Mouse (Mus musculus) layer of hippocampus, adult 18-20 months (tissue): ENCODE results near the gene Gm10715. TPM values are rescaled to one million over a fixed set of nuclear protein-coding genes. Genes with fewer than 3 reads are reported as not detected.
"Not testable (repeated sequence)": the region's sequence is repeated elsewhere in the genome, so short reads cannot be mapped to it uniquely, and the experiment has no call there.

Experiments used
- DNase-seq, 2 experiments: peaks; one replicate each; pipeline ENCODE4 v3.0.0; 2022; ENCODE audit warnings: low spot score in 2 of 2
- microRNA-seq, 2 experiments: library from miRNA; unstranded; fragments of <30 nt; microRNA quantifications; one replicate each; pipeline ENCODE4 v1.2.0; 2021
- total RNA-seq, 2 experiments: library from RNA; stranded (reverse); gene quantifications; 2 replicates each; pipeline ENCODE4 v1.2.3; 2021

The Gm10715 gene
- total RNA-seq, 2 experiments from 2014 or later: not detected

- peak; percentile 65 to 100 for DNase-seq
These were observed 12.6 kb upstream of the Gm10715 start for GRCm38 (mm10) chr9:3023985-3024648.

GRCm38 (mm10) chr9:3024912-3025467, 11.7 kb upstream of the Gm10715 start, which contains the start of gene Gm10717:
Gm10717 (plus strand) TSS chr9:3025417.
- peak; percentile 47 to 54 for DNase-seq

- peak; percentile 76 to 77 for DNase-seq
These were observed 11.0 kb upstream of the Gm10715 start for GRCm38 (mm10) chr9:3025653-3026052.

- DNase-seq: not testable (repeated sequence)
These were observed 10.5 kb upstream of the Gm10715 start for GRCm38 (mm10) chr9:3026136-3026535.

GRCm38 (mm10) chr9:3026741-3027140, 9.9 kb upstream of the Gm10715 start:
- DNase-seq: not testable (repeated sequence)

GRCm38 (mm10) chr9:3027200-3027599, 9.5 kb upstream of the Gm10715 start:
- not testable (repeated sequence) for DNase-seq

GRCm38 (mm10) chr9:3029276-3030000, 7.2 kb upstream of the Gm10715 start:
- DNase-seq: peak; percentile 22 to 27

GRCm38 (mm10) chr9:3030677-3031318, 5.9 kb upstream of the Gm10715 start:
- not testable (repeated sequence) for DNase-seq

- not testable (repeated sequence) for DNase-seq
These were observed 2.4 kb upstream of the Gm10715 start, which contains the start of gene Gm17535 for GRCm38 (mm10) chr9:3034299-3034698. Gm17535 (plus strand) TSS chr9:3034599.

GRCm38 (mm10) chr9:3038161-3038560, 1.5 kb downstream of the Gm10715 start:
- not testable (repeated sequence) for DNase-seq

Small RNA genes lying within 50 kb of the gene (microRNA-seq; reads per million reads assigned to microRNA genes)
- 0 reads per million in 2 experiments for gene Mir101c

Other genes with a start within 250 kb of the Gm10715 start
- not detected for gene Gm10722, start 36.0 kb upstream of the Gm10715 start, total RNA-seq
- not detected for gene Gm11168, start 33.5 kb upstream of the Gm10715 start, total RNA-seq
- not detected for gene Gm10721, start 23.7 kb upstream of the Gm10715 start, total RNA-seq
- gene Gm10720, start 21.2 kb upstream of the Gm10715 start, total RNA-seq: not detected
- not detected for gene Gm10719, start 19.5 kb upstream of the Gm10715 start, total RNA-seq
- gene Gm10718, start 13.3 kb upstream of the Gm10715 start, total RNA-seq: under 1 TPM in 1 of 2 experiments, not detected in 1; 0.87 TPM
- not detected for gene Gm10717, start 11.5 kb upstream of the Gm10715 start, total RNA-seq
- gene Gm17535, start 2.3 kb upstream of the Gm10715 start, total RNA-seq: not detected